Mouse (Mus musculus) heart, postnatal 0 days (tissue): ENCODE data around the gene 4933430I17Rik.

Experiments used
- CTCF ChIP-seq: IDR thresholded peaks from 2 replicates; pipeline ENCODE4 v1.5.1; 2016; ENCODE audit warnings: antibody characterized with exemption, control low read depth, low read depth
- EP300 ChIP-seq: IDR thresholded peaks from 2 replicates; pipeline ENCODE4 v1.6.1; 2016; ENCODE audit warnings: antibody characterized with exemption, low read depth

DNA sequence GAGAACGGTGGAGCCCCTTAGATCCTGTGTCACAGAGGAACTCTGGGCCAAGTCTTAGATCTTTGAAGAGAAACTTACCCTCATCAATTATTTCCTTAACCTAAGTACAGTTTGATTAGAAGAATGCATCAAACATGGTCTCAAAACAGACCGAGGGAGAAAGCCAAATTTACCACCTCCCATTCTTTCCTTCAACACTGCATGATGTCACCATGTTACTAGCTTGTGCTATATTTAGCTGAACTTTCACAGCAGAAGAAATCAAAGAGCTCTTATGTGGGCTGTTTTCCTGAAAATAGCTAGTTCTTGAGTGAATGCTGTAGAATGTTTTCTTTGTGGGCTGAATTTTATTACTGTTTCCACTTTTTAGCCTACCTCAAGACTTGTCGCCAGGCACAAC, 32.3 kb downstream of the 4933430I17Rik start:
- TF ChIP-seq CTCF: no peak
- TF ChIP-seq EP300: no peak
